Mouse (Mus musculus): ENCODE measurements at regions not wholly inside any gene's neighbourhood (a gene's known extent, or its start where the extent isn't known, plus 50 kb on each side); places are given as distances from the start of the nearest gene placed in this dataset.

- DNase-seq (ENCODE audit: inconsistent age in 2 of 2, low spot score in 1 of 2): no peak
Measured at GRCm38 (mm10) chr14:92316773-92317172, 1573.7 kb downstream of the Pcdh9 start.

DNA sequence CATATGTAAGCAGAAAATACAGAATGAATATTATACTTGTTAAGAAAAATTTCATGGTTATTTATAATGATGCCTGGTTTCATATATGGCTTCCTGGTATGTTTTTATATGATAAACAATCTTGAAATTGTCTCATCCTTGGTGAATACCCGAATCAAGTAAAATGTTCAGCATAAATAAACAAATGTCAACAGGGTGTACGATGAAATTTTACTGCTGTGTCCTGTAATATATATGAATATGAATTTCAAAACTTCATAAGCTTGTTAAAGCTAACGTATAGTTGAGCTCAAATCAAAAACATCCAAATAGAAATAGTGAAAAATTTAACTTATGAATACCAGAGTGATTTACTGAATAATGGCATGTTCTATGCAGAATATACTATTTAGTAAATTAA lies 1586.5 kb downstream of the Pcdh9 start:
- DNase-seq (ENCODE audit: inconsistent age in 2 of 2, low spot score in 1 of 2): no peak

GRCm38 (mm10) chr14:92271200-92271599 lies 1619.3 kb downstream of the Pcdh9 start:
- no peak for DNase-seq (ENCODE audit: inconsistent age in 2 of 2, low spot score in 1 of 2)

DNA sequence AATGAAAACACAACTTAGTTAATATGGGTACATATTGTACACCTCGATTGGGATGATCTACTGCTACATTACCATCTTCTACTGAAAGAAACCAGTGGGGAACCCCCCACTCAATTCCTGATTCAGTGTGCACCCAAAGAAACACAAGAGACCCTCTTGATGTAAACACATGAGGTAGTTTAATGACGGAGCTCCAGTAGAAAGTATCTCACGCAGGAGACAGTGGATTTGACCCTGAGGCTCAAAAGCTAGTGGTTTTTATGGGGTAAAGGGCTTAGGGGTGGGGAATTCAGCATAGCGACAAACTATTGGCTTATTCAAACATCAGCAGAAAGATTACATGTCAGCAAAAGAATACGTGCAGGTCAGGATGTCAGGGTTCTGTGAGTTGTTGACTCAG lies 1667.7 kb downstream of the Pcdh9 start:
- peak in 1 of 2 experiments; percentile 7 for DNase-seq (ENCODE audit: inconsistent age in 2 of 2, low spot score in 1 of 2)
